Mouse (Mus musculus): Measurements from ENCODE around the gene Gm49661. TPM values are rescaled to one million over a fixed set of nuclear protein-coding genes. Genes with fewer than 3 reads are reported as not detected.

The Gm49661 gene
- polyA plus RNA-seq, 1 experiment from 2014 or later = not detected

- 1% methylated on average over 15 of the region's 15 CpGs for WGBS
- H3K27me3 ChIP-seq = peaks cover 54% of the 10 kb centered on the region
Observed at GRCm38 (mm10) chr8:84990836-84991235, 21.6 kb upstream of the Gm49661 start.

GRCm38 (mm10) chr8:84990349-84990748 lies 21.1 kb upstream of the Gm49661 start, which contains the start of gene Hook2:
TSS of gene Hook2 (plus strand) at chr8:84990603.
- Histone ChIP-seq H3K27ac (peak within 1 kb of the TSS; percentile 59), H3K4me1 (peaks cover 25% of the 10 kb centered on the region), H3K36me3 (replicated peaks) (no peaks in the 10 kb centered on the region; the same call in 1 of the 2 replicates), H3K9me3 (no peaks in the 10 kb centered on the region), H3K27me3 (peaks cover 54% of the 10 kb centered on the region), H3K4me2 (peak within 1 kb of the TSS; percentile 92), H3K4me3 (replicated peaks) (peak within 1 kb of the TSS; percentile 56), H3K9ac (peak within 1 kb of the TSS; percentile 75)
- ATAC-seq (ENCODE audit: low FRiP score) = peak; percentile 93
- under 1% methylated on average over 26 of the region's 28 CpGs for WGBS

More at GRCm38 (mm10) chr8:84990836-84991235, 21.6 kb upstream of the Gm49661 start:
- Histone ChIP-seq H3K36me3 (replicated peaks) (no peaks in the 10 kb centered on the region; the same call in 1 of the 2 replicates), H3K27ac (no peak overlapping the region), H3K9me3 (no peaks in the 10 kb centered on the region), H3K9ac (peak overlapping the region; percentile 75), H3K4me2 (peak overlapping the region; percentile 92), H3K4me1 (peaks cover 24% of the 10 kb centered on the region), H3K4me3 (replicated peaks) (peak overlapping the region; percentile 56)
- peak; percentile 30 for ATAC-seq (ENCODE audit: low FRiP score)

- H3K4me1 ChIP-seq = peaks cover 31% of the 10 kb centered on the region
- WGBS = under 1% methylated on average over 15 of the region's 15 CpGs
- peak overlapping the region; percentile 63 for H3K9ac ChIP-seq
- H3K4me2 ChIP-seq = peak overlapping the region; percentile 92
- ATAC-seq (ENCODE audit: low FRiP score) = peak; percentile 42
- no peaks in the 10 kb centered on the region; the same call in 1 of the 2 replicates for H3K36me3 ChIP-seq (replicated peaks)
- H3K4me3 ChIP-seq (replicated peaks) = peak overlapping the region; percentile 56
- peak overlapping the region; percentile 59 for H3K27ac ChIP-seq
- H3K27me3 ChIP-seq = peaks cover 56% of the 10 kb centered on the region
- H3K9me3 ChIP-seq = no peaks in the 10 kb centered on the region
Observed at GRCm38 (mm10) chr8:84989810-84990209, 20.6 kb upstream of the Gm49661 start.

GRCm38 (mm10) chr8:84989311-84989731 lies 20.1 kb upstream of the Gm49661 start:
- Histone ChIP-seq H3K27ac (no peak overlapping the region), H3K27me3 (peaks cover 57% of the 10 kb centered on the region), H3K4me1 (peaks cover 36% of the 10 kb centered on the region), H3K4me3 (replicated peaks) (no peak overlapping the region), H3K36me3 (replicated peaks) (no peaks in the 10 kb centered on the region), H3K9me3 (no peaks in the 10 kb centered on the region), H3K4me2 (peak overlapping the region; percentile 92), H3K9ac (no peak overlapping the region)
- no peak for ATAC-seq (ENCODE audit: low FRiP score)
- WGBS = 15% methylated on average over 15 of the region's 15 CpGs

GRCm38 (mm10) chr8:84987903-84988302 lies 18.7 kb upstream of the Gm49661 start:
- WGBS = 78% methylated on average over 2 of the region's 2 CpGs
- Histone ChIP-seq H3K4me1 (peaks cover 36% of the 10 kb centered on the region), H3K9ac (no peak overlapping the region), H3K27me3 (peaks cover 64% of the 10 kb centered on the region), H3K4me3 (replicated peaks) (no peak overlapping the region), H3K4me2 (no peak overlapping the region), H3K36me3 (replicated peaks) (no peaks in the 10 kb centered on the region), H3K9me3 (no peaks in the 10 kb centered on the region), H3K27ac (no peak overlapping the region)
- ATAC-seq (ENCODE audit: low FRiP score) = no peak

- Histone ChIP-seq H3K4me1 (peaks cover 36% of the 10 kb centered on the region), H3K9me3 (no peaks in the 10 kb centered on the region), H3K36me3 (replicated peaks) (no peaks in the 10 kb centered on the region), H3K4me2 (no peak overlapping the region), H3K27me3 (peaks cover 64% of the 10 kb centered on the region), H3K4me3 (replicated peaks) (no peak overlapping the region), H3K9ac (no peak overlapping the region), H3K27ac (no peak overlapping the region)
- ATAC-seq (ENCODE audit: low FRiP score) = no peak
- 82% methylated on average over 5 of the region's 5 CpGs for WGBS
Observed at GRCm38 (mm10) chr8:84987388-84987787, 18.2 kb upstream of the Gm49661 start.

GRCm38 (mm10) chr8:84986379-84986945 lies 17.2 kb upstream of the Gm49661 start:
- WGBS = 42% methylated on average over 8 of the region's 8 CpGs
- no peak for ATAC-seq (ENCODE audit: low FRiP score)
- H3K27ac ChIP-seq = no peak overlapping the region
- peak overlapping the region; percentile 53 for H3K4me3 ChIP-seq (replicated peaks)
- H3K9me3 ChIP-seq = no peaks in the 10 kb centered on the region
- peaks cover 72% of the 10 kb centered on the region for H3K27me3 ChIP-seq
- H3K4me1 ChIP-seq = peaks cover 39% of the 10 kb centered on the region
- no peaks in the 10 kb centered on the region for H3K36me3 ChIP-seq (replicated peaks)
- peak overlapping the region; percentile 63 for H3K9ac ChIP-seq
- peak overlapping the region; percentile 98 for H3K4me2 ChIP-seq

- no peaks in the 10 kb centered on the region for H3K36me3 ChIP-seq (replicated peaks)
- no peaks in the 10 kb centered on the region for H3K9me3 ChIP-seq
- ATAC-seq (ENCODE audit: low FRiP score) = peak; percentile 5; the same call in 1 of the 2 replicates
- H3K27me3 ChIP-seq = peaks cover 78% of the 10 kb centered on the region
- H3K9ac ChIP-seq = peak overlapping the region; percentile 63
- WGBS = under 1% methylated on average over 51 of the region's 53 CpGs
- H3K4me2 ChIP-seq = peak overlapping the region; percentile 98
- H3K4me3 ChIP-seq (replicated peaks) = peak overlapping the region; percentile 53
- H3K27ac ChIP-seq = no peak overlapping the region
- H3K4me1 ChIP-seq = peaks cover 39% of the 10 kb centered on the region
Observed at GRCm38 (mm10) chr8:84985684-84986378, 16.6 kb upstream of the Gm49661 start.

GRCm38 (mm10) chr8:84985049-84985683 lies 15.9 kb upstream of the Gm49661 start:
- H3K4me1 ChIP-seq = peaks cover 42% of the 10 kb centered on the region
- 0 out of 2 replicates have a peak overlapping the region, but pooled peaks have one; percentile 36 for H3K27ac ChIP-seq
- no peaks in the 10 kb centered on the region for H3K9me3 ChIP-seq
- ATAC-seq (ENCODE audit: low FRiP score) = no peak
- H3K4me3 ChIP-seq (replicated peaks) = peak overlapping the region; percentile 53
- H3K4me2 ChIP-seq = peak overlapping the region; percentile 98
- peaks cover 84% of the 10 kb centered on the region for H3K27me3 ChIP-seq
- no peaks in the 10 kb centered on the region for H3K36me3 ChIP-seq (replicated peaks)
- 1% methylated on average over 23 of the region's 23 CpGs for WGBS
- peak overlapping the region; percentile 63 for H3K9ac ChIP-seq

- Histone ChIP-seq H3K9me3 (no peaks in the 10 kb centered on the region), H3K9ac (peak overlapping the region; percentile 63; the same call in 1 of the 2 replicates), H3K4me2 (peak overlapping the region; percentile 98), H3K36me3 (replicated peaks) (no peaks in the 10 kb centered on the region), H3K27me3 (peaks cover 90% of the 10 kb centered on the region), H3K4me1 (peaks cover 47% of the 10 kb centered on the region), H3K27ac (0 out of 2 replicates have a peak overlapping the region, but pooled peaks have one; percentile 36), H3K4me3 (replicated peaks) (peak overlapping the region; percentile 53; the same call in 1 of the 2 replicates)
- ATAC-seq (ENCODE audit: low FRiP score) = no peak
- WGBS = 23% methylated on average over 16 of the region's 16 CpGs
Observed at GRCm38 (mm10) chr8:84984294-84985048, 15.2 kb upstream of the Gm49661 start.

- H3K9me3 ChIP-seq = no peaks in the 10 kb centered on the region
- H3K4me2 ChIP-seq = no peak overlapping the region
- no peak overlapping the region for H3K4me3 ChIP-seq (replicated peaks)
- H3K9ac ChIP-seq = no peak overlapping the region
- ATAC-seq (ENCODE audit: low FRiP score) = no peak
- peaks cover 93% of the 10 kb centered on the region for H3K27me3 ChIP-seq
- H3K36me3 ChIP-seq (replicated peaks) = no peaks in the 10 kb centered on the region
- no peak overlapping the region for H3K27ac ChIP-seq
- H3K4me1 ChIP-seq = peaks cover 62% of the 10 kb centered on the region
- WGBS = 73% methylated on average over 3 of the region's 3 CpGs
Observed at GRCm38 (mm10) chr8:84982499-84983011, 13.3 kb upstream of the Gm49661 start.

All from forebrain, embryonic 12.5 days (tissue).